Mouse (Mus musculus): ENCODE measurements around the gene Nudt14.

- TF ChIP-seq CTCF (IDR thresholded peaks at IDR 0.05), result peak; percentile 95
- no peak for TF ChIP-seq EP300 (IDR thresholded peaks at IDR 0.05)
Observed at GRCm38 (mm10) chr12:112955800-112956199, 13.9 kb upstream of the Nudt14 start.
